Mouse (Mus musculus) cortical plate, adult 2 months (tissue): ENCODE results near the gene Usp4. TPM values are rescaled to one million over a fixed set of nuclear protein-coding genes. Genes with fewer than 3 reads are reported as not detected.
A peak's percentile ranks its signal among the peaks of the same experiment; 100 is the strongest.

Experiments
- H3K27ac ChIP-seq: fragments of 200-500 bp; 2 replicates; pipeline ENCODE4 v1.5.1; 2012; ENCODE audit warnings: low read length, control low read depth, inconsistent platforms; ENCODE audit not compliant: insufficient read depth
- H3K4me1 ChIP-seq: fragments of 200-500 bp; 2 replicates; pipeline ENCODE4 v1.6.1; 2011; ENCODE audit warnings: low read length; ENCODE audit not compliant: control insufficient read depth, insufficient read depth
- H3K4me3 ChIP-seq: fragments of 200-500 bp; 2 replicates; pipeline ENCODE4 v1.5.1; 2011; ENCODE audit warnings: mild to moderate bottlenecking, low read length, control low read depth; ENCODE audit not compliant: insufficient read depth
- CTCF ChIP-seq: fragments of 200-500 bp; IDR thresholded peaks from 2 replicates; pipeline ENCODE4 v1.5.1; 2011; ENCODE audit warnings: mild to moderate bottlenecking, control low read depth, low read length; ENCODE audit not compliant: insufficient read depth; ENCODE audit errors: extremely low read depth
- POLR2A ChIP-seq: fragments of 200-500 bp; IDR thresholded peaks from 2 replicates; pipeline ENCODE4 v1.6.1; 2011; ENCODE audit warnings: mild to moderate bottlenecking, low read length, control low read depth; ENCODE audit not compliant: insufficient read depth; ENCODE audit errors: extremely low read depth
- polyA plus RNA-seq: library from polyadenylated mRNA; depleted of rRNA; stranded (reverse); fragments of >200 nt; gene quantifications from 2 replicates; pipeline ENCODE4 v1.2.3, GENCODE M21; 2012

Gene Usp4
- polyA plus RNA-seq, 1 experiment, result 116 TPM

DNA sequence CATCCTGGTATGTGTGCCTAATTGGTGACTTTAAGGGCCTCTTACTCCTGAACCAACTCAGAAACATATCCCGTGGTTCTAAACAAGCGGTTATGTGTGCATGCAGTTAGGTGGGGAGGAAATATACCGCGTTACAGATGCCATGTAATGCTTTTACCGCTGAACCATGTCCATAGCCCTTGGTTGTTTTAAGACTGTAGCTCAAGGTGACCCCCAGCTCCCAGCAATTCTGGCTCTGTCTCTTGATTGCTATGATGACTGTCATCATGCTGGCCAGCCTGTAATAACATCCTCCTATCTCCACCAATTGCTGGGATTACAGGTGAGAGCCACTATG is 6.5 kb upstream of the Usp4 start:
- no peak for TF ChIP-seq CTCF
- TF ChIP-seq POLR2A, result no peak
- H3K27ac ChIP-seq, result no peak overlapping the region
- peaks cover 5% of the 10 kb centered on the region for H3K4me1 ChIP-seq
- H3K4me3 ChIP-seq, result no peak overlapping the region

DNA sequence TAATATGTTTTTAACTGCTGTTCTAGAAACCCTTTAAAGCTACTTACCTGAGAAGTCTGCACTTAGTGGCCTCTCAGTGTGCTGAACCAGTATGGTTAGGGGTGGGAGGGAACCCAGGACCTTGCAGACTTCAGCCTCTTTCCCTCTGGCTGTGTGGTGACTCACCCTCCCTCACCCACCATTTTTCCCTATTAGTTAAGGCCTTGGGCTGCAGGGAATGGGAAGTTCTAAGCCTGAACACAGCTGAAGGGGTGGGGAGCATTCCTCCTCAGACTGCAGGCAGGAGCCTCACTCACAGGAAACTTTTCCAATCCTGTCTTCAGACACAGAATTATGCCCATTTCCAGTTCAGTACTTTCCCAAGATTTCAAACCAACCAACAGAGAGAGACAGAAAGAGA is 5.9 kb upstream of the Usp4 start:
- Histone ChIP-seq H3K4me3 (no peak overlapping the region), H3K4me1 (peaks cover 6% of the 10 kb centered on the region), H3K27ac (peak overlapping the region; percentile 48; the same call in 1 of the 2 replicates)
- TF ChIP-seq CTCF (no peak), POLR2A (no peak)

DNA sequence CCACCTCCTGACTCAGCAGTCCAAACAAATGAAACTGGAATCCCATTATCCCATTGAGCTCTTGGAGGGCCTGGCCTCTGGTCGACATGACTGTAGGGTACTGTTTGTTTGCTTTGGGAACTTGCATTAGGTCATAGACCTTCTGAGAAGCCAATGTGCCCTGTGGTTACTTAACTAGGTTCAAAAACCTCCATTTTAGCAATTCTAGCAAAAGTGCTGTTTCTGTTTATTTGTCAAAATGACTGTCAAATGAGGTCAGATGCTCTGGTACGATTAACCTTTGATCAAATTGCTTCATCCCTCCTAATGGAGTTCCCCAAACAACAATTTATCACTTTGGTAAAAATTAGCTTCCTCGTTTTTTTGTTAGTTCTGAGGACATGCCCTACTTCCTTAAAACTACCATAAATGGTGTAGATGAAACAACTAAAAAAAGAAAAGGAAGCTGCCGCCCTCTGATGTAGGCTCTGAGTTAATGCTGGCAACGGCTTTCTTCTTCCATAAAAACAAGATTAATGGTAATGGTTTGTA is 5.3 kb upstream of the Usp4 start:
- Histone ChIP-seq H3K4me3 (no peak overlapping the region), H3K27ac (peak overlapping the region; percentile 48), H3K4me1 (peaks cover 7% of the 10 kb centered on the region)
- no peak for TF ChIP-seq CTCF
- TF ChIP-seq POLR2A, result no peak

DNA sequence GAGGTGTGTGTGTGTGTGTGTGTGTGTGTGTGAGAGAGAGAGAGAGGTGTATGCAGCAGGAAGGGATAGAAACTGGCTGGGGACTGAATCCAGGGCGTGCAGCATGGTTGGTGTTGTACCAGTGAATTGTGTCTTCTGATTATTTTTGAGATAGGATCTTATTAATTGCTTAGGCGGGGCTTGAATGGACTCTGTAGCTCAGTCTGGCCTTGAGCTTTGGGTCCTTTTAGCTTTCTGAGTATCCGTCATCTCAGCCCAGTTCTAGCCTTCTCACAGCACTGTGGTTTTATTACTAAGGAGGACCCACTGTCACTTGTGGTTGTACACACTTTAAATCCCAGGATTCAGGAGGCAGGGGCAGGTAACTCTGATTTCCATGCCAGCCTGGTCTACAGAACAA is 4.3 kb upstream of the Usp4 start:
- Histone ChIP-seq H3K4me3 (no peak overlapping the region), H3K27ac (0 out of 2 replicates have a peak overlapping the region, but pooled peaks have one; percentile 32), H3K4me1 (peaks cover 7% of the 10 kb centered on the region)
- TF ChIP-seq POLR2A, result no peak
- TF ChIP-seq CTCF, result no peak

DNA sequence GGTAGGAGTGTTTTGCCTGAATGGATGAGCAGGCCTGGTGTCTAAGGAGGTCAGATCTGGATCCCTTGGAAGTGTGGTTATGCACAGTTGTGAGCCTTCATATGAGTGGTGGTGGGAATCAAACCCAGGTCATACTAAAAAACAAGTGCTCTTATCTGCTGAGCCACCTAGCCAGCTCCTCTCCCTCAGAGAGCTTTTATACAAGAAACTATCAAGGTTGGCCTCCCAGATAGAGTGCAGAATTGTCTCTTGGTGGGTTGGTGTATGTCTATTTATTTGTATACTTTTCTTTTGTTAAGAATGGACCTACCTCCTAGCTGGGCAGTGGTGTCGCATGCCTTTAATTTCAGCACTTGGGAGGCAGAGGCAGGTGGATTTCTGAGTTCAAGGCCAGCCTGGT is 3.8 kb upstream of the Usp4 start:
- Histone ChIP-seq H3K27ac (no peak overlapping the region), H3K4me1 (peaks cover 11% of the 10 kb centered on the region), H3K4me3 (no peak overlapping the region)
- TF ChIP-seq CTCF (no peak), POLR2A (no peak)

DNA sequence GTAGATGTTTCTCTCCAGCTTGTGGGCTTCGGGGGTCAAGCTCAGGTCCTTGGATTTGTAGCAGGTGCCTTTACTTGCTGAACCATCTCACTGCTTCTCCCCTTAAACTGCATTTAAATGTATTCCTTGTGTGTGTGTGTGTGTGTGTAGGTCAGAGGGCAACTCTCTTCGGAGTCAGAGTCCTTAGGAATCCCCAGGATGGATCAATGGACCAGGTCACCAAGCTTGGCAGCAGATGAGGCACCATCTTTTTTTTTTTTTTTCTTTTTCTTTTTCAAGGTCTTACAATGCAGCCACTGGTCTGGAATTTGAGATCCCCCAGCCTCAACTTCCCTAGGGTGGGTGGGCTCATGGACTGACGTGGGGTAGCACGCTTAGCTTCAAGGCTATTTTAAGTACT is 3.2 kb upstream of the Usp4 start:
- Histone ChIP-seq H3K4me3 (no peak overlapping the region), H3K27ac (no peak overlapping the region), H3K4me1 (peaks cover 11% of the 10 kb centered on the region)
- no peak for TF ChIP-seq POLR2A

DNA sequence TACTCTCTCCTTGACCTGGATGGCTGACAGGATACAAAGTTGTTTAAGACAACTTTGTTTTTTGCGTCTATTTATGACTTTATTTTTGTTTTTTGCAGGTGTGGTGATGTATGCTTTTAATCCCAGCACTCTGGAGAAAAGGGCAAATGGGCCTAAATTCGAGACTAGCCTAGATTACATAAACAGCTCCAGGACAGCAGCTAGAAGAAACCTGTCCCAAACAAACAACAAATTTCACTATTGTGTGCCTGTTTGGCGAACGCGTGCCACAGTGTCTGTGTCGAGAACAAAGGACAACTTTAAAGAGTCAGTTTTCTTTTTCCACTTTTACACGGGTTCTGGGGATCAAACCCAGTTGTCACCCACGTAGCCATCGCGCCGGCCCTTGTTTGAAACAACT is 629 bp upstream of the Usp4 start:
- TF ChIP-seq POLR2A, result no peak
- TF ChIP-seq CTCF, result no peak
- Histone ChIP-seq H3K4me3 (peak overlapping the region; percentile 77), H3K4me1 (peaks cover 7% of the 10 kb centered on the region; the same call in 1 of the 2 replicates), H3K27ac (peak overlapping the region; percentile 97)

DNA sequence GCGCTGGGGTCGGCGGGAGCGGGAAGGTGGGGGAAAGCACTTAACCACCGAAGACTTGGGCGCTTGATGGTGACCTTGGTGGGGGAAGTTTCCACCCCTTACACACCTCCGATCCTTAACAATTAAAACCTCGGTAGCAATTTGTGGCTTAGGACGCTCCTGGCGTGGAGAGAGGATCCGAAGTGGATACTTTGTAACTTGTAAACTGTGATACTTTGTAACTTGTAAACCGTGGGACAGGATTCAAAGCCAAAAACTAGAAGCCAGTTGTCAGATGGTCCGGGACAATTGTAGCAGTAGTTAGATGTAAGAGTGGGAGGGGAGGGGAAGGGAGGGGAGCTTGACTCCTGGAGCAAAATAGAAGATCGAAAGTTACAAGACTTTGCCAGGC is 632 bp downstream of the Usp4 start:
- peaks cover 7% of the 10 kb centered on the region; the same call in 1 of the 2 replicates for H3K4me1 ChIP-seq
- H3K27ac ChIP-seq, result no peak overlapping the region
- TF ChIP-seq CTCF (no peak), POLR2A (no peak)
- peak overlapping the region; percentile 77 for H3K4me3 ChIP-seq

DNA sequence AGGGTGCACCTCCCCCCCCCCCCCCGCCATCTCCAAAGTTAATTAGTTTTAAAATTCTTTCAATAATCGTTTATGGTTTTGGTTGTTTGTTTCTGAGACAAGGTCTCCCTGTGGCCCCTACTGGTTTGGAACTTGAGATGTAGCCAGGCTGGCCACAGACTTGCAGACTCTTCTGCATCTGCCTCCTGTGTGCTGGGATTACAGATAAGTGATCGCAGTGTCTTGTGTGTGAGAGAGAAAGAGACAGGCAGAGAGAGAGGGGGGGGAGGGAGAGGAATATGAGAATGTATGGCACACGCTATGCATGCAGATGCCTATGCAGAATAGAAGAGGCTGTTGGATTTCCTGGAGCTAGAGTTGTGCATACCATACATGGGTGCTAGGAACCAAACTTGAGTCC is 2.1 kb downstream of the Usp4 start:
- no peak overlapping the region for H3K4me3 ChIP-seq
- peaks cover 7% of the 10 kb centered on the region; the same call in 1 of the 2 replicates for H3K4me1 ChIP-seq
- no peak overlapping the region for H3K27ac ChIP-seq
- TF ChIP-seq POLR2A (no peak), CTCF (no peak)

DNA sequence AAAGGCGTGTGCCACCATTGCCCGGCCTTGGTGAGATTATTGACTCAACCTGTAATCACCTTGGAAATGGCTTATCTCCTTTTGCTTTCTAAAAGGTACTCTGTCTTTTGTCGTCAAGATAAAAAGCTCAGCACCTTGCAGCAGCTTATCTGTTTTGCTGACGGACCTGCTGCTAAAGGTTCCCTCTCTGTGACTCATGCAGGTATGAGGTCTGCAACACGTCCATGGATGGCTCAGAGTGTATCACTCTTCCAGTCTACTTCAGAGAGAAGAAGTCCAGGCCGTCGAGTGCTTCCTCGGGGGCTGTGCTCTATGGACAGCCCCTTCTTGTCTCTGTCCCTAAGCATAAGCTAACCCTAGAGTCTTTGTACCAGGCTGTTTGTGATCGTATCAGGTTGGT is 30.6 kb downstream of the Usp4 start:
- no peak overlapping the region for H3K4me3 ChIP-seq
- no peak for TF ChIP-seq POLR2A
- no peak for TF ChIP-seq CTCF
- no peaks in the 10 kb centered on the region for H3K4me1 ChIP-seq
- H3K27ac ChIP-seq, result no peak overlapping the region
